Mouse (Mus musculus): ENCODE measurements around the gene Uqcr11. TPM values are rescaled to one million over a fixed set of nuclear protein-coding genes. Genes with fewer than 3 reads are reported as not detected.
A peak's percentile ranks its signal among the peaks of the same experiment; 100 is the strongest.

Uqcr11 gene
- polyA plus RNA-seq, 1 experiment from 2014 or later: 479 TPM

GRCm38 (mm10) chr10:80415566-80415965 is 8.9 kb upstream of the Uqcr11 start:
- no peaks in the 10 kb centered on the region for H3K27me3 ChIP-seq
- peaks cover 100% of the 10 kb centered on the region for H3K36me3 ChIP-seq
- no peak overlapping the region for H3K9ac ChIP-seq
- H3K4me1 ChIP-seq: peaks cover 16% of the 10 kb centered on the region; the same call in 1 of the 2 replicates
- H3K27ac ChIP-seq: no peak overlapping the region
- H3K9me3 ChIP-seq: no peaks in the 10 kb centered on the region
- H3K4me3 ChIP-seq: no peak overlapping the region
- H3K4me2 ChIP-seq: no peak overlapping the region
- WGBS: 93% methylated on average over 7 of the region's 7 CpGs
- ATAC-seq (ENCODE audit: insufficient number of reproducible peaks, insufficient read depth, low FRiP score, low TSS enrichment, low read depth): no peak

- H3K27ac ChIP-seq: no peak overlapping the region
- no peak overlapping the region for H3K4me3 ChIP-seq
- H3K36me3 ChIP-seq: peaks cover 96% of the 10 kb centered on the region
- no peak for ATAC-seq (ENCODE audit: insufficient number of reproducible peaks, insufficient read depth, low FRiP score, low TSS enrichment, low read depth)
- H3K27me3 ChIP-seq: no peaks in the 10 kb centered on the region
- WGBS: 86% methylated on average over 44 of the region's 44 CpGs
- H3K9ac ChIP-seq: no peak overlapping the region
- no peak overlapping the region for H3K4me2 ChIP-seq
- no peaks in the 10 kb centered on the region for H3K9me3 ChIP-seq
- peaks cover 8% of the 10 kb centered on the region for H3K4me1 ChIP-seq
Observed at GRCm38 (mm10) chr10:80412656-80413541, 6.3 kb upstream of the Uqcr11 start.

GRCm38 (mm10) chr10:80407924-80408323 is 1.3 kb upstream of the Uqcr11 start:
- no peak for ATAC-seq (ENCODE audit: insufficient number of reproducible peaks, insufficient read depth, low FRiP score, low TSS enrichment, low read depth)
- Histone ChIP-seq H3K9ac (peak overlapping the region; percentile 94; the same call in 1 of the 2 replicates), H3K4me3 (no peak overlapping the region)

GRCm38 (mm10) chr10:80405481-80406173 is 1.0 kb downstream of the Uqcr11 start:
- H3K4me2 ChIP-seq: peak overlapping the region; percentile 94
- H3K4me1 ChIP-seq: peaks cover 31% of the 10 kb centered on the region
- peaks cover 63% of the 10 kb centered on the region for H3K36me3 ChIP-seq
- WGBS: 55% methylated on average over 10 of the region's 10 CpGs
- ATAC-seq (ENCODE audit: insufficient number of reproducible peaks, insufficient read depth, low FRiP score, low TSS enrichment, low read depth): no peak
- H3K27ac ChIP-seq: no peak overlapping the region
- H3K4me3 ChIP-seq: peak overlapping the region; percentile 95
- H3K9ac ChIP-seq: peak overlapping the region; percentile 94
- no peaks in the 10 kb centered on the region for H3K27me3 ChIP-seq
- H3K9me3 ChIP-seq: no peaks in the 10 kb centered on the region

More at GRCm38 (mm10) chr10:80407924-80408323, 1.3 kb upstream of the Uqcr11 start:
- Histone ChIP-seq H3K4me1 (peaks cover 33% of the 10 kb centered on the region), H3K27me3 (no peaks in the 10 kb centered on the region), H3K36me3 (peaks cover 66% of the 10 kb centered on the region), H3K4me2 (peak overlapping the region; percentile 94; the same call in 1 of the 2 replicates), H3K9me3 (no peaks in the 10 kb centered on the region), H3K27ac (no peak overlapping the region)
- WGBS: 43% methylated on average over 4 of the region's 4 CpGs

GRCm38 (mm10) chr10:80403044-80403692 is 3.5 kb downstream of the Uqcr11 start:
- Histone ChIP-seq H3K9me3 (no peaks in the 10 kb centered on the region), H3K27me3 (no peaks in the 10 kb centered on the region), H3K9ac (no peak overlapping the region), H3K4me3 (no peak overlapping the region), H3K4me2 (no peak overlapping the region), H3K4me1 (peaks cover 38% of the 10 kb centered on the region), H3K27ac (no peak overlapping the region), H3K36me3 (peaks cover 39% of the 10 kb centered on the region)
- ATAC-seq (ENCODE audit: insufficient number of reproducible peaks, insufficient read depth, low FRiP score, low TSS enrichment, low read depth): no peak
- 93% methylated on average over 4 of the region's 4 CpGs for WGBS

GRCm38 (mm10) chr10:80400704-80401161 is 5.9 kb downstream of the Uqcr11 start:
- 74% methylated on average over 4 of the region's 4 CpGs for WGBS
- peak overlapping the region; percentile 90 for H3K27ac ChIP-seq
- peak overlapping the region; percentile 70; the same call in 1 of the 2 replicates for H3K4me3 ChIP-seq
- no peaks in the 10 kb centered on the region for H3K27me3 ChIP-seq
- H3K9me3 ChIP-seq: no peaks in the 10 kb centered on the region
- H3K36me3 ChIP-seq: peaks cover 58% of the 10 kb centered on the region
- ATAC-seq (ENCODE audit: insufficient number of reproducible peaks, insufficient read depth, low FRiP score, low TSS enrichment, low read depth): no peak
- H3K9ac ChIP-seq: peak overlapping the region; percentile 74
- peak overlapping the region; percentile 79 for H3K4me2 ChIP-seq
- H3K4me1 ChIP-seq: peaks cover 35% of the 10 kb centered on the region

GRCm38 (mm10) chr10:80399973-80400703 is 6.5 kb downstream of the Uqcr11 start:
- H3K27me3 ChIP-seq: no peaks in the 10 kb centered on the region
- peak overlapping the region; percentile 70 for H3K4me3 ChIP-seq
- ATAC-seq (ENCODE audit: insufficient number of reproducible peaks, insufficient read depth, low FRiP score, low TSS enrichment, low read depth): no peak
- H3K4me1 ChIP-seq: peaks cover 29% of the 10 kb centered on the region
- H3K27ac ChIP-seq: peak overlapping the region; percentile 90
- H3K9me3 ChIP-seq: no peaks in the 10 kb centered on the region
- peak overlapping the region; percentile 79 for H3K4me2 ChIP-seq
- H3K36me3 ChIP-seq: peaks cover 64% of the 10 kb centered on the region
- H3K9ac ChIP-seq: peak overlapping the region; percentile 74
- WGBS: 13% methylated on average over 17 of the region's 17 CpGs

GRCm38 (mm10) chr10:80399191-80399972 is 7.2 kb downstream of the Uqcr11 start, which contains the start of gene Mbd3:
TSS of gene Mbd3 (minus strand) at chr10:80399550.
- H3K27me3 ChIP-seq: no peaks in the 10 kb centered on the region
- ATAC-seq (ENCODE audit: insufficient number of reproducible peaks, insufficient read depth, low FRiP score, low TSS enrichment, low read depth): peak; percentile 95
- peaks cover 67% of the 10 kb centered on the region for H3K36me3 ChIP-seq

GRCm38 (mm10) chr10:80398719-80399190 is 7.9 kb downstream of the Uqcr11 start:
- Histone ChIP-seq H3K4me2 (peak overlapping the region; percentile 79), H3K36me3 (peaks cover 67% of the 10 kb centered on the region)
- ATAC-seq (ENCODE audit: insufficient number of reproducible peaks, insufficient read depth, low FRiP score, low TSS enrichment, low read depth): peak; percentile 79

More at GRCm38 (mm10) chr10:80399191-80399972, 7.2 kb downstream of the Uqcr11 start, which contains the start of gene Mbd3:
- H3K4me1 ChIP-seq: peaks cover 25% of the 10 kb centered on the region
- H3K9me3 ChIP-seq: no peaks in the 10 kb centered on the region
- 0% methylated on average over 72 of the region's 82 CpGs for whole genome bisulfite sequencing
- H3K27ac ChIP-seq: peak within 1 kb of the TSS; percentile 99
- H3K4me2 ChIP-seq: peak within 1 kb of the TSS; percentile 79
- peak within 1 kb of the TSS; percentile 70 for H3K4me3 ChIP-seq
- H3K9ac ChIP-seq: peak within 1 kb of the TSS; percentile 96

GRCm38 (mm10) chr10:80398174-80398535 is 8.5 kb downstream of the Uqcr11 start:
- H3K4me3 ChIP-seq: peak overlapping the region; percentile 70
- H3K27ac ChIP-seq: peak overlapping the region; percentile 99
- no peaks in the 10 kb centered on the region for H3K9me3 ChIP-seq
- WGBS: 0% methylated on average over 1 of the region's 1 CpGs
- H3K36me3 ChIP-seq: peaks cover 67% of the 10 kb centered on the region
- peak overlapping the region; percentile 79 for H3K4me2 ChIP-seq
- H3K27me3 ChIP-seq: no peaks in the 10 kb centered on the region
- peak overlapping the region; percentile 96 for H3K9ac ChIP-seq
- peaks cover 25% of the 10 kb centered on the region for H3K4me1 ChIP-seq
- no peak for ATAC-seq (ENCODE audit: insufficient number of reproducible peaks, insufficient read depth, low FRiP score, low TSS enrichment, low read depth)

More at GRCm38 (mm10) chr10:80398719-80399190, 7.9 kb downstream of the Uqcr11 start:
- H3K9ac ChIP-seq: peak overlapping the region; percentile 96
- under 1% methylated on average over 46 of the region's 59 CpGs for WGBS
- no peaks in the 10 kb centered on the region for H3K9me3 ChIP-seq
- peaks cover 25% of the 10 kb centered on the region for H3K4me1 ChIP-seq
- H3K4me3 ChIP-seq: peak overlapping the region; percentile 70
- H3K27me3 ChIP-seq: no peaks in the 10 kb centered on the region
- H3K27ac ChIP-seq: peak overlapping the region; percentile 99

Measured in embryonic facial prominence, embryonic 13.5 days (tissue).